Mouse (Mus musculus): ENCODE data around the gene BC049762. TPM values are rescaled to one million over a fixed set of nuclear protein-coding genes. Genes with fewer than 3 reads are reported as not detected.
A peak's percentile ranks its signal among the peaks of the same experiment; 100 is the strongest.

The BC049762 gene
- polyA plus RNA-seq (2014; fragmentation: Nextera tagmentation; extraction: Ambion mirVana), result 0.69 and 0.99 TPM in 2 replicates

DNA sequence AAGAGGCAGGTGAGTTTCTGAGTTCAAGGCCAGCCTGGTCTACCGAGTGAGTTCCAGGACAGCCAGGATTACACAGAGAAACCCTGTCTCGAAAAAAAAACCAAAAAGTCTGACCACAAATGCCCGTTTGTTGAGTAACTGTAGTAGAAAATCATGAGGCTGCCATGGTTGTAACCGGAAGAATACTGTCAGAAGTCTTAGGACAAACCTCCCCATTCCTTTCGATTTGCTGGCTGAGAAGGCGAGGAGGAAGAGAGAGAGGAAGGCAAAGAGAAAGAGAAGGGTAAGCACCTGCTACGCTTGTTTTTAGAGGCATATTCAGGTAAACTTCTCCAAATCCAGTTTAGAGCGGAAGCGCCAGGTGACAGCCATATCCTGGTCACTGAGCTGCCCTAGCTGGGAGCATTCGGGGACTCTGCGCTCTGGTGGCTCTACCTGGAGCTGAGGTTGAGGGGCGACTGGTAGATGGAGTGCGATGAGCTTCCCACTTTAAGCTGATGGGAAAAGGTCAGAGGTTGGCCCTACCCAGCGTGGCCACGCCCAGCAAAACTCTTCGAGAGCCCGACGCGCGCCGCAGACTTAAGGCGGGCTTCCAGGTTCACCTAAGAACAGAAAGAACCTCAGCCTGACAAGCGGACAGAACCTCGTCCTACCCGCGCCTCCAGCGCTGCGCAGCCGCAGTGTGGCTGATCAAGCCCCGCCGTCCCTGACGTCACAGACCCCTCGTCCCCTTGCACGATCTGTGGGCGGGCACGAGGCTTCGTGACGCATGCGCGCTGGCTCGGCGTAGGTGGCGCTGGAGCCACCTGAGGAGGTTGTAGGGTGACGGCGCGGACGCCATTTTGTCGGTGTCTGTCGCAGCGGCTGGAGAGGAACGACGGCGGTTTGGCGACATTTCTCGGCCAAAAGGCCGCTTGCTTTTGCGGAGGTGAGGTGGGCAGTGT lies at the start of gene BC049762:
BC049762 (minus strand) TSS at position 705 of the 944 bp plus-strand sequence.
- Histone ChIP-seq H3K4me1 (ENCODE audit: control insufficient read depth, insufficient read depth, low read length) (peaks cover 10% of the 10 kb centered on the region), H3K4me3 (ENCODE audit: low read length) (peak within 1 kb of the TSS; percentile 94), H3K9me3 (ENCODE audit: control insufficient read depth, low read length) (no peaks in the 10 kb centered on the region), H3K9ac (ENCODE audit: low read depth, low read length) (peak within 1 kb of the TSS; percentile 95), H3K36me3 (ENCODE audit: control insufficient read depth, insufficient read depth, low read length) (peaks cover 9% of the 10 kb centered on the region), H3K27me3 (ENCODE audit: control insufficient read depth, insufficient read depth, low read length) (no peaks in the 10 kb centered on the region), H3K27ac (ENCODE audit: low read depth, low read length) (peak within 1 kb of the TSS; percentile 89), H3K4me2 (replicated peaks; ENCODE audit: low read depth, low read length) (peak within 1 kb of the TSS; percentile 82)
- WGBS, result 8% methylated on average over 57 of the region's 57 CpGs
- peak; percentile 98 for ATAC-seq (ENCODE audit: low FRiP score, low TSS enrichment)

DNA sequence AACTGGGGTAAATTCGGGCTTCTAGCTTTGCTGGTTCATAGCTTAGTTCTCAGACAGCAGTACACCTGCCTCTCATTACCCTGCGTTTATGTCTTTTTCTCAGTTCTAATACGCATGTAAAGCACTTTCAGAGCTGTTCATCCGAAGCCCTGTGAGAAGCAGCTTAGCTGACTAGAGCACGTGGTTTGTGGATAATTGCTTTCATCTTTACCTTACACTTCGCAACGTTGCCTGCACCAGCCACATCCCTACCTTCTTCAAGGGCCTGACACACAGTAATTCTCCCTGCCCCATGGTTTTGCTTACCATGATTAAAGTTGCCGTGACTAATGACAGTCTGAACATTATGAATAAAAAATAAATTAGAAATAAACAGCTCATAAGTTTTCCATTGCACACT lies 49.0 kb upstream of the BC049762 start:
- ATAC-seq (ENCODE audit: low FRiP score, low TSS enrichment), result no peak
- WGBS, result 81% methylated on average over 8 of the region's 8 CpGs

DNA sequence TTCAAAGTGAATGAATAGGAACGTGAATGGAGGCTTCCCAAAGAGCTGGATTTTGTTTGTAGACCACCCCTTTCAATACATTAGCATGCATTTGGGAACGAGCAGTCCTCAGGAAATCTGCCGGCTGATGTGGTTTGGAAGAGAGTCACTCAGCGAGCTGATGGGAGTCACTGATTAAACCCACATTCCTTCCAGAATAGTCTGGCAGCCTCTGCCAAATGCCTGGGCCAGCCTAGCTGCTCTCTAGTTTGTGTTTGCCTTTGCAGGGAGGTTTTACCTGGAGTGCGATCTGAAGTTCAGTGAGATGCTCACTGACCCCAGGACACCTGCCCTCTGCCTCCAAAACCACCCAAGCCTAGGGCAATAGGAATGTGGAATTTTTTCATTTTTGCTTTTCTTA lies 45.5 kb upstream of the BC049762 start:
- Histone ChIP-seq H3K9ac (ENCODE audit: low read depth, low read length) (no peak overlapping the region), H3K4me3 (ENCODE audit: low read length) (no peak overlapping the region), H3K9me3 (ENCODE audit: control insufficient read depth, low read length) (no peaks in the 10 kb centered on the region), H3K4me1 (ENCODE audit: control insufficient read depth, insufficient read depth, low read length) (no peaks in the 10 kb centered on the region), H3K4me2 (replicated peaks; ENCODE audit: low read depth, low read length) (no peak overlapping the region), H3K27ac (ENCODE audit: low read depth, low read length) (no peak overlapping the region), H3K36me3 (ENCODE audit: control insufficient read depth, insufficient read depth, low read length) (no peaks in the 10 kb centered on the region), H3K27me3 (ENCODE audit: control insufficient read depth, insufficient read depth, low read length) (no peaks in the 10 kb centered on the region)
- 63% methylated on average over 5 of the region's 5 CpGs for WGBS
- ATAC-seq (ENCODE audit: low FRiP score, low TSS enrichment), result no peak

More for the DNA sequence above, 49.0 kb upstream of the BC049762 start:
- H3K27ac ChIP-seq (ENCODE audit: low read depth, low read length), result no peak overlapping the region
- H3K4me1 ChIP-seq (ENCODE audit: control insufficient read depth, insufficient read depth, low read length), result no peaks in the 10 kb centered on the region
- no peaks in the 10 kb centered on the region for H3K36me3 ChIP-seq (ENCODE audit: control insufficient read depth, insufficient read depth, low read length)
- H3K9me3 ChIP-seq (ENCODE audit: control insufficient read depth, low read length), result no peaks in the 10 kb centered on the region
- H3K27me3 ChIP-seq (ENCODE audit: control insufficient read depth, insufficient read depth, low read length), result no peaks in the 10 kb centered on the region
- no peak overlapping the region for H3K4me2 ChIP-seq (replicated peaks; ENCODE audit: low read depth, low read length)
- no peak overlapping the region for H3K4me3 ChIP-seq (ENCODE audit: low read length)
- H3K9ac ChIP-seq (ENCODE audit: low read depth, low read length), result no peak overlapping the region

DNA sequence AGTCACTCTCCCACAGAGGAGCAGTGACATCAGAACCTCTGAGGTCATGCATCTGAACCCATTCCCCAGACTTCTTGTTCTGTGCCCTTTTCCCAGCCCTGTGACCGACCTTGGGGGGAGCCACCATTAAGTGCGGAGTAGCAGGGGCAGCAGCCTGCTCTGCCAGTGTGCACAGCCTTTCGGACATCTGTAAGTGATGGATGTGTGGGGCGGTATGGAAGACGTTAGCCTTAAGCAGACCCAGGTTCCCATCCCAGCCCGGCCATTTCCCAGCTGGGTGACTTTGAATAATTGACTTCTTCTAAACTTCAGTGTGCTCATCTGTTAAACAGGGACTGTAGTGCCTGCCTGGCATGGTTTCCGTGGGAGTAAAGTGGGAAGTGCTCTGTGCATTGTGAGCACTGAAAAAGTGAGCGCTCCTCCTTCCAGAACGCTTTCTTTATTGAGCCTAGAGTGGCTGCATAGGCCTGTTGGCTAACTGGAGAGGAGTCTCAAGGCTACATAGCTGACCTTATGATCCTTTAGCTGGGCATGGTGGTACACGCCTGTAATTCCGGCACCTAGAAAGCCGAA lies 41.2 kb upstream of the BC049762 start:
- Histone ChIP-seq H3K4me2 (replicated peaks; ENCODE audit: low read depth, low read length) (no peak overlapping the region), H3K9ac (ENCODE audit: low read depth, low read length) (no peak overlapping the region), H3K36me3 (ENCODE audit: control insufficient read depth, insufficient read depth, low read length) (no peaks in the 10 kb centered on the region), H3K9me3 (ENCODE audit: control insufficient read depth, low read length) (no peaks in the 10 kb centered on the region), H3K4me3 (ENCODE audit: low read length) (no peak overlapping the region), H3K27me3 (ENCODE audit: control insufficient read depth, insufficient read depth, low read length) (no peaks in the 10 kb centered on the region), H3K4me1 (ENCODE audit: control insufficient read depth, insufficient read depth, low read length) (no peaks in the 10 kb centered on the region), H3K27ac (ENCODE audit: low read depth, low read length) (no peak overlapping the region)
- WGBS, result 61% methylated on average over 12 of the region's 12 CpGs
- no peak for ATAC-seq (ENCODE audit: low FRiP score, low TSS enrichment)

DNA sequence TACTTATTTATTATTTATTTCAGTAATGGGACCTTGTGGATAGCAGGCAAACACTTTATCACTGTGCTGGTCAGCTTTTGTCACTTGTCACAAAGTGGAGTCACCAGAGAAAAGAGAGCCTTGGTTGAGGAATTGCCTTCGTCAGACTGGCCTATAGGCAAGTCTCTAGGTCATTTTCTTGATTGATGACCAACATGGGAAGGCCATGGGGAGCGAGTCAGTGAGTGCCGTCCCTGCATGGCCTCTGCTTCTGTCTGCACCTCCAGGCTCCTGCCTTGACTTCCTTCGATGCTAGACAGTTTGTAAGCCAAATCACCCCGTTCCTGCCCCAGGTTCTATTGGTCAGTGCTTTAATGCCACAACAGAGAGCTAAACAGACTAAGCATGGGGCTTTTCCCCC lies 39.5 kb upstream of the BC049762 start:
- ATAC-seq (ENCODE audit: low FRiP score, low TSS enrichment), result no peak
- H3K4me3 ChIP-seq (ENCODE audit: low read length), result no peak overlapping the region
- no peaks in the 10 kb centered on the region for H3K27me3 ChIP-seq (ENCODE audit: control insufficient read depth, insufficient read depth, low read length)
- no peak overlapping the region for H3K27ac ChIP-seq (ENCODE audit: low read depth, low read length)
- H3K9me3 ChIP-seq (ENCODE audit: control insufficient read depth, low read length), result no peaks in the 10 kb centered on the region
- no peaks in the 10 kb centered on the region for H3K4me1 ChIP-seq (ENCODE audit: control insufficient read depth, insufficient read depth, low read length)
- H3K9ac ChIP-seq (ENCODE audit: low read depth, low read length), result no peak overlapping the region
- WGBS, result 61% methylated on average over 5 of the region's 5 CpGs
- H3K4me2 ChIP-seq (replicated peaks; ENCODE audit: low read depth, low read length), result no peak overlapping the region
- no peaks in the 10 kb centered on the region for H3K36me3 ChIP-seq (ENCODE audit: control insufficient read depth, insufficient read depth, low read length)

DNA sequence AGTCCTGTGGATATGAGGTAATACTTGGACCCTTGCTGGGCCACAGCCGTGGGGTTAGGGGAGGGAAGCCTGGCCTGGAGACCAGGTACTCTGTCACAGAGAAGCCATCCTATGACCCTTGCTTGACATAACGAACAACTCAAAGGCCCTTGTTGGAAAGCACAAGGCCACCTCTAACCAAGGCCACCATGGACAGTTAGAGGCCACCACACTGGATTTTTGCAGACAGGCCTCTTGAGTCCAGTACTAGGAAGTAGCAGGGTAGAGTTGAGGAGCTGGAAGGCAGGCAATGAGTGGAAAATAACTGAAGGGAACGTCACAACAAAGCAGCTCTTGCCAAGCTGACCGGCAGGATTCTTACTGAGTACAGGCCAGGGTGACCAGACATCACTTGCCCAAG lies 35.8 kb upstream of the BC049762 start:
- H3K4me3 ChIP-seq (ENCODE audit: low read length), result no peak overlapping the region
- H3K4me1 ChIP-seq (ENCODE audit: control insufficient read depth, insufficient read depth, low read length), result 0 out of 2 replicates have a peak, but pooled peaks cover 3% of the 10 kb centered on the region
- no peak for ATAC-seq (ENCODE audit: low FRiP score, low TSS enrichment)
- 88% methylated on average over 4 of the region's 4 CpGs for WGBS
- no peak overlapping the region for H3K9ac ChIP-seq (ENCODE audit: low read depth, low read length)
- H3K27me3 ChIP-seq (ENCODE audit: control insufficient read depth, insufficient read depth, low read length), result no peaks in the 10 kb centered on the region
- 0 out of 2 replicates have a peak, but pooled peaks cover 4% of the 10 kb centered on the region for H3K9me3 ChIP-seq (ENCODE audit: control insufficient read depth, low read length)
- no peaks in the 10 kb centered on the region for H3K36me3 ChIP-seq (ENCODE audit: control insufficient read depth, insufficient read depth, low read length)
- no peak overlapping the region for H3K27ac ChIP-seq (ENCODE audit: low read depth, low read length)
- H3K4me2 ChIP-seq (replicated peaks; ENCODE audit: low read depth, low read length), result no peak overlapping the region

DNA sequence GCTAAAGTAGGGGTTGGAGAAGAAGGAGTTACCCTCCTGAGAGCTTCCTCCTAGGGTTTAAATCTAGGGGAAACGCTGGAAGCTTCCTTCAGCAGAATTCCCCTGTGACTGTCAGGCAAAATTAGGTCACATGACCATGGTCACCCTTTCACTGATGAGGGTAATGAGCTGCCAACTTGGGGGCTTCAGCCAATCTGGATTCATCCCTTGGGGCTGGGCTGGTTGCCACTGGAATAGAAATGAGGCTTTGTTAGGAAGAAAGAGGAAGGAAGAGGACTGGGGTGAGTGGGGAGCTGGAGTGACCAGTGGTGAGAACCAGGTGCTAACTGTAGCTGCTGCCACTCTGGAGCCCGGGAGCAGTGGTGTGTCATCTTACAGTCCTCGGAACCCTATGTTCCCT lies 32.9 kb upstream of the BC049762 start:
- no peaks in the 10 kb centered on the region for H3K36me3 ChIP-seq (ENCODE audit: control insufficient read depth, insufficient read depth, low read length)
- 0 out of 2 replicates have a peak, but pooled peaks cover 4% of the 10 kb centered on the region for H3K4me1 ChIP-seq (ENCODE audit: control insufficient read depth, insufficient read depth, low read length)
- H3K9ac ChIP-seq (ENCODE audit: low read depth, low read length), result no peak overlapping the region
- no peak overlapping the region for H3K4me2 ChIP-seq (replicated peaks; ENCODE audit: low read depth, low read length)
- no peak overlapping the region for H3K4me3 ChIP-seq (ENCODE audit: low read length)
- H3K27ac ChIP-seq (ENCODE audit: low read depth, low read length), result no peak overlapping the region
- no peaks in the 10 kb centered on the region for H3K27me3 ChIP-seq (ENCODE audit: control insufficient read depth, insufficient read depth, low read length)
- no peak for ATAC-seq (ENCODE audit: low FRiP score, low TSS enrichment)
- 86% methylated on average over 3 of the region's 3 CpGs for WGBS
- H3K9me3 ChIP-seq (ENCODE audit: control insufficient read depth, low read length), result 0 out of 2 replicates have a peak, but pooled peaks cover 4% of the 10 kb centered on the region

DNA sequence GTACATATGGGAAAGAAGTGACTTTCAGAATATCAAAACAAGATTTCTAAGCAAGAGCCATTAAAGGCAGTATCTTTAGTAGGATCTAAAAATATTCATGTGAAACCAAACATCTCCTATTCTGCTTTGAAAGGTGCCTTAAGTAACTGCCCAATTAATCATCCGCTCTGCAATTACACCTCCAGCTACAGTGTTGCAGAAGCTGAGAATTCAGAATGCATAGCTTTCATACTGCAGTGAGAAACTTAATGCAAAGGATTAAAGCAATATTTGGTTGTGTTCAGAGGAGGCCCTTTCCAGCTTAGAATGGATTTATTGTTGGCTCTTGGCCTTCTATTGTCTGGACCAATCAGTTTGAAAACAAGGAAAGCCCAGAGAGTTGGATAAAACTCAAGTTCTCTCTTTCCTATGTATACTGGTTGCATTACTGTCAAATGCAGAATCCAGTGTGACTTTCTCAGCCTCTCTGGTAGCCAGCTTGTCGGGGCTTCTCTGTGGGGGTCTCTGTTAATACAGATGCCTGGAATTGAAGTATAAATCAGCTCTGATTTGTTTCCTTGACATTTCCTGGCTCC lies 31.2 kb upstream of the BC049762 start:
- Histone ChIP-seq H3K9me3 (ENCODE audit: control insufficient read depth, low read length) (0 out of 2 replicates have a peak, but pooled peaks cover 4% of the 10 kb centered on the region), H3K27me3 (ENCODE audit: control insufficient read depth, insufficient read depth, low read length) (no peaks in the 10 kb centered on the region), H3K9ac (ENCODE audit: low read depth, low read length) (no peak overlapping the region), H3K27ac (ENCODE audit: low read depth, low read length) (no peak overlapping the region), H3K4me2 (replicated peaks; ENCODE audit: low read depth, low read length) (no peak overlapping the region), H3K4me1 (ENCODE audit: control insufficient read depth, insufficient read depth, low read length) (0 out of 2 replicates have a peak, but pooled peaks cover 10% of the 10 kb centered on the region), H3K4me3 (ENCODE audit: low read length) (no peak overlapping the region), H3K36me3 (ENCODE audit: control insufficient read depth, insufficient read depth, low read length) (no peaks in the 10 kb centered on the region)
- 57% methylated on average over 2 of the region's 2 CpGs for WGBS
- ATAC-seq (ENCODE audit: low FRiP score, low TSS enrichment), result no peak
